Mouse (Mus musculus): ENCODE results near the gene Dhdds.

DNA sequence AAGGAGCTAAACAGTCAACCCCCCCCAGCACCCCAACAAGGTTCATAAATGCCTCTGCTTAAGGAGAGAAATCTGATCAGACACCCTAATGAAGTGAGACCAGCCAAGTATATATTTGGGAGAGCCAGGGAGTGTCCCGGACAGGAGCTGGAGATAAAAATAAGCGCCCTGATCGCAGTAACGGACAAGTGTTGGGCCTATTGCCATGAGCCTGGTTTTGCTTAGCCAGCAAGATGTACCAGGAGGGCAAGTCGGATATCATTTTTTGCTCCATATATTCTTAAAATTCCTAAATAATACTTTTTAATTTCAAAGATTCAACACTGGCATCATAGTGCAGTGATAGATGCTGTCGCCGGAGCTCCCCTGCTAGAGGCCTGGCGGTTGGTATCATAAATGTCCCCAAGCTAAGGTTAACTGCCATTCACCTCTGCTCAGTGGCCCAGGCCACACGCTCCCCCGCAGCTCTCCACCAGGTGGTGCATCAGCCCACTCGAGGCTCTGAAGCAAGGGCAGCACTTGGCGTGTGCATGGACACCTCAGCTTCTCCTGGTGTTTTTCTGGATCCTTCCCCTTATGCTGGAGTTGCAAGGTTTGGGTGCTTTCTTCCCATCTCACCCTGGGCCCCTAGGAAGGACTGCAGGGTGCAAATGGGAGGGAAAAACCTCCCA lies 12.3 kb upstream of the Dhdds start:
- TF ChIP-seq MYOD1 (IDR thresholded peaks at IDR 0.05; ENCODE audit: control insufficient read depth, insufficient read length, low read depth) (no peak), CTCF (IDR thresholded peaks at IDR 0.05; ENCODE audit: control insufficient read depth, insufficient read depth, insufficient read length) (peak; percentile 42), USF1 (IDR thresholded peaks at IDR 0.05; ENCODE audit: low read depth) (no peak), MAX (IDR thresholded peaks at IDR 0.05) (no peak), CEBPB (IDR thresholded peaks at IDR 0.05; ENCODE audit: low read depth) (no peak), MYOG (IDR thresholded peaks at IDR 0.05; ENCODE audit: control insufficient read depth, extremely low read depth, insufficient read length) (no peak), FOSL1 (IDR thresholded peaks at IDR 0.05; ENCODE audit: insufficient read depth, low read length, poor library complexity, severe bottlenecking) (no peak)

All from C2C12 (cell line).